Mouse (Mus musculus): Measurements from ENCODE around the gene Tmem11.

The Tmem11 gene

GRCm38 (mm10) chr11:60827241-60827945 is 51.7 kb downstream of the Tmem11 start:
- no peak for DNase-seq (ENCODE audit: low spot score)

- DNase-seq (ENCODE audit: low spot score), result no peak
These were observed 52.4 kb downstream of the Tmem11 start for GRCm38 (mm10) chr11:60826700-60827099.

GRCm38 (mm10) chr11:60825191-60825590 is 53.9 kb downstream of the Tmem11 start:
- DNase-seq (ENCODE audit: low spot score), result no peak

- DNase-seq (ENCODE audit: low spot score), result no peak
These were observed 55.3 kb downstream of the Tmem11 start for GRCm38 (mm10) chr11:60823771-60824170.

- no peak for DNase-seq (ENCODE audit: low spot score)
These were observed 62.7 kb downstream of the Tmem11 start for GRCm38 (mm10) chr11:60816398-60816797.

Measured in urinary bladder, postnatal 14 days (tissue).